Mouse (Mus musculus) liver, embryonic 14.5 days (tissue): ENCODE measurements around the gene Flrt3. TPM values are rescaled to one million over a fixed set of nuclear protein-coding genes. Genes with fewer than 3 reads are reported as not detected.

Experiments
- ATAC-seq: fragments of 200-750 bp; cut with Nextera tagmentation; 2 replicates; pipeline ENCODE4 v1.8.0; 2017; ENCODE audit warnings: moderate number of reproducible peaks, mild to moderate bottlenecking, moderate library complexity; ENCODE audit not compliant: insufficient read depth
- DNase-seq, 3 experiments: peaks; one replicate each; pipeline ENCODE4 v3.0.0-alpha.2; 2012 to 2013; ENCODE audit warnings: low read depth in 3 of 3, low spot score in 3 of 3
- H3K27ac ChIP-seq: fragments of 300-500 bp; sonication (generic); 2 replicates; pipeline ENCODE4 v1.5.1; 2014; ENCODE audit warnings: moderate library complexity, mild to moderate bottlenecking, control low read depth, inconsistent platforms
- H3K27me3 ChIP-seq: fragments of 300-500 bp; sonication (generic); 2 replicates; pipeline ENCODE4 v1.6.1; 2014; ENCODE audit warnings: mild to moderate bottlenecking, low read length, moderate library complexity; ENCODE audit not compliant: control insufficient read depth, insufficient read depth
- H3K36me3 ChIP-seq: fragments of 300-500 bp; sonication (generic); replicated peaks from 2 replicates; pipeline ENCODE4 v1.6.1; 2014; ENCODE audit warnings: low read depth; ENCODE audit not compliant: control insufficient read depth, insufficient read depth
- H3K4me1 ChIP-seq, 2 experiments: fragments of 200-500 bp in 1 of 2; fragments of 300-500 bp in 1 of 2; sonication (generic) in 1 of 2; replicated peaks; 2 replicates each; pipeline ENCODE4 v1.6.1; 2012 to 2014; ENCODE audit warnings: antibody characterized with exemption in 1 of 2, inconsistent platforms in 1 of 2, low read length in 1 of 2; ENCODE audit not compliant: control insufficient read depth in 2 of 2, insufficient read depth in 2 of 2
- H3K4me2 ChIP-seq: fragments of 300-500 bp; sonication (generic); 2 replicates; pipeline ENCODE4 v1.6.1; 2014; ENCODE audit warnings: low read depth, mild to moderate bottlenecking, control low read depth, moderate library complexity
- H3K4me3 ChIP-seq, 2 experiments: fragments of 200-500 bp in 1 of 2; fragments of 300-500 bp in 1 of 2; sonication (generic) in 1 of 2; 2 replicates each; pipeline ENCODE4 v1.5.1; 2012 to 2014; ENCODE audit warnings: low read depth in 2 of 2, low read length in 2 of 2, mild to moderate bottlenecking in 2 of 2, control low read depth in 1 of 2, inconsistent platforms in 1 of 2, moderate library complexity in 1 of 2; ENCODE audit not compliant: insufficient read depth in 1 of 2
- H3K9ac ChIP-seq: fragments of 300-500 bp; sonication (generic); replicated peaks from 2 replicates; pipeline ENCODE4 v1.6.1; 2014; ENCODE audit warnings: mild to moderate bottlenecking, control low read depth, moderate library complexity
- H3K9me3 ChIP-seq: fragments of 300-500 bp; sonication (generic); 2 replicates; pipeline ENCODE4 v1.6.1; 2016; ENCODE audit warnings: low read length, mixed read lengths; ENCODE audit not compliant: control insufficient read depth
- CTCF ChIP-seq: IDR thresholded peaks from 2 replicates; pipeline ENCODE4 v1.5.1; 2016; ENCODE audit warnings: antibody characterized with exemption, low read depth, control low read depth
- EP300 ChIP-seq: IDR thresholded peaks from 2 replicates; pipeline ENCODE4 v1.6.1; 2016; ENCODE audit warnings: antibody characterized with exemption, low read depth
- WGBS: fragments of 180-500 bp; shearing (Covaris S2); extraction: QIAGEN DNeasy Blood & Tissue Kit; methylation state at CpG from one replicate; pipeline ENCODE4 v1.1.7; 2014; ENCODE audit not compliant: insufficient replicate concordance; 5-methylcytosine and 5-hydroxymethylcytosine counted together
- polyA plus RNA-seq, 2 experiments: library from polyadenylated mRNA; depleted of rRNA in 1 of 2; stranded (reverse) in 1 of 2; unstranded in 1 of 2; fragments of >200 nt; fragmentation: Nextera tagmentation in 1 of 2; extraction: Ambion mirVana in 1 of 2; gene quantifications; 2 replicates each; pipeline versions ENCODE4 v1.2.1 to v1.2.3; 2012 to 2014

The Flrt3 gene
- polyA plus RNA-seq, 2 experiments: 0.20 to 0.41 TPM

GRCm38 (mm10) chr2:140690906-140691305 lies 19.6 kb upstream of the Flrt3 start:
- TF ChIP-seq CTCF: no peak
- no peak for TF ChIP-seq EP300
- Histone ChIP-seq H3K4me3 (no peak overlapping the region), H3K4me2 (no peak overlapping the region), H3K27me3 (no peaks in the 10 kb centered on the region), H3K36me3 (no peaks in the 10 kb centered on the region), H3K9ac (no peak overlapping the region), H3K27ac (no peak overlapping the region), H3K4me1 (no peaks in the 10 kb centered on the region), H3K9me3 (no peaks in the 10 kb centered on the region)
- ATAC-seq: no peak
- WGBS: 46% methylated on average over 2 of the region's 2 CpGs
- no peak for DNase-seq

GRCm38 (mm10) chr2:140676728-140677127 lies 5.5 kb upstream of the Flrt3 start:
- Histone ChIP-seq H3K9ac (no peak overlapping the region), H3K4me2 (no peak overlapping the region), H3K4me1 (no peaks in the 10 kb centered on the region), H3K27ac (no peak overlapping the region), H3K27me3 (no peaks in the 10 kb centered on the region), H3K36me3 (no peaks in the 10 kb centered on the region), H3K4me3 (no peak overlapping the region), H3K9me3 (no peaks in the 10 kb centered on the region)
- TF ChIP-seq CTCF (no peak), EP300 (no peak)
- WGBS: 35% methylated on average over 3 of the region's 3 CpGs
- no peak for ATAC-seq
- DNase-seq: no peak

- no peak overlapping the region for H3K4me3 ChIP-seq
- H3K27me3 ChIP-seq: no peaks in the 10 kb centered on the region
- H3K4me2 ChIP-seq: no peak overlapping the region
- DNase-seq (no peak), ATAC-seq (no peak)
- TF ChIP-seq CTCF (no peak), EP300 (no peak)
- H3K9me3 ChIP-seq: no peaks in the 10 kb centered on the region
- H3K9ac ChIP-seq: no peak overlapping the region
- no peak overlapping the region for H3K27ac ChIP-seq
- H3K4me1 ChIP-seq: no peaks in the 10 kb centered on the region
- no peaks in the 10 kb centered on the region for H3K36me3 ChIP-seq
- 64% methylated on average over 5 of the region's 5 CpGs for WGBS
These were observed 2.2 kb upstream of the Flrt3 start for GRCm38 (mm10) chr2:140673466-140673865.

DNA sequence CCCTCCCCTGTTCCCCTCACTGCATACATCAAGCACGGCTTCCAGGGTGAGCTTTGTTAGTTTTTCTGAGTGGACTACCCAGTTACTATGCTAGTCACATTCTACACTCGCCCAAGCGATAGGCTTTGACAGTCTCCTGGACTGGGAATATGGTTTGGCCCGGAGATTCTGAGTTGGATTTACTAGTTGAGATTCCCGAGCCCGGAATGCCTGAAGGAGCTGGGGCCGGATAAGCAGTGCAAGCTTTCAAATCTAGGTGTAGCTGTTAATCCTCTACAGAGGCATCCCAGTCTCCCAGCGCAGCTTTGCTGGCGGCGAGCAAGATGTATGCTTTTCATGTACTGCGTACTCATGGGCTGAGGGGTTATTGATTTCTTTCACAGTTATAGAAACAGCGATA lies 812 bp downstream of the Flrt3 start:
- no peaks in the 10 kb centered on the region for H3K27me3 ChIP-seq
- ATAC-seq (no peak), DNase-seq (no peak)
- H3K4me1 ChIP-seq: no peaks in the 10 kb centered on the region
- no peaks in the 10 kb centered on the region for H3K36me3 ChIP-seq
- 5% methylated on average over 12 of the region's 12 CpGs for WGBS
- no peaks in the 10 kb centered on the region for H3K9me3 ChIP-seq
- peak overlapping the region; percentile 63 for H3K4me2 ChIP-seq
- H3K9ac ChIP-seq: no peak overlapping the region
- peak overlapping the region; percentile 27 to 30 for H3K4me3 ChIP-seq
- no peak for TF ChIP-seq EP300
- TF ChIP-seq CTCF: no peak
- no peak overlapping the region for H3K27ac ChIP-seq

DNA sequence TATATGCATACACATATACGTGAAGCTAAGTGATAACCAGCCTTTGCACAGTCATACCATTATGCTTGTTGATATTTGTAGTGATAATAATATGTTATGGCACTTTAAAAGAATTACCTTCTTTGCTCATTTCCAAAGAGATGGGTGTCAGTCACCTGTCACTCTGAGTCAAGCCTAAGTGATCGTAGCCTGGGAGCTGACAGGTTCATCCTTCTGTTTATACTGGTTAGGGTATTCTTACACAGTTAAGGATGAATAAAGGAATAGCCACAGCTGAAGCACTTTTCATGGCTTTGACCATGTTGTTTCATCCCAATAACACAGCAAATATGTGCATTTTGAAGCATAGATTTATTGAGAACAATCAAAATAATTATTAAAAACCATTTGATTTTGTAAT lies 1.5 kb downstream of the Flrt3 start:
- TF ChIP-seq EP300: no peak
- no peak for TF ChIP-seq CTCF
- H3K27ac ChIP-seq: no peak overlapping the region
- DNase-seq (no peak), ATAC-seq (no peak)
- H3K4me3 ChIP-seq: no peak overlapping the region
- no peaks in the 10 kb centered on the region for H3K27me3 ChIP-seq
- H3K4me1 ChIP-seq: no peaks in the 10 kb centered on the region
- H3K36me3 ChIP-seq: no peaks in the 10 kb centered on the region
- WGBS: 49% methylated on average over 2 of the region's 2 CpGs
- H3K4me2 ChIP-seq: no peak overlapping the region
- H3K9me3 ChIP-seq: no peaks in the 10 kb centered on the region
- H3K9ac ChIP-seq: no peak overlapping the region
